Mouse (Mus musculus): ENCODE data around the gene Gm3115.
"Not testable (repeated sequence)": the region's sequence is repeated elsewhere in the genome, so short reads cannot be mapped to it uniquely, and the experiment has no call there.

The Gm3115 gene

GRCm38 (mm10) chr14:4083820-4084219 lies at the start of gene Gm3115:
Gene Gm3115 (plus strand): TSS chr14:4084120.
- not testable (repeated sequence) for DNase-seq (ENCODE audit: low spot score)

GRCm38 (mm10) chr14:4110426-4110825 lies 26.5 kb downstream of the Gm3115 start, which contains the start of gene Gm8108:
Gene Gm8108 (plus strand): TSS chr14:4110526.
- DNase-seq (ENCODE audit: low spot score): not testable (repeated sequence)

GRCm38 (mm10) chr14:4141646-4142045 lies 57.7 kb downstream of the Gm3115 start:
- DNase-seq (ENCODE audit: low spot score): not testable (repeated sequence)
